Mouse (Mus musculus): ENCODE measurements around the gene Bach1. TPM values are rescaled to one million over a fixed set of nuclear protein-coding genes. Genes with fewer than 3 reads are reported as not detected.
A peak's percentile ranks its signal among the peaks of the same experiment; 100 is the strongest.

Gene Bach1
- polyA plus RNA-seq, 1 experiment from 2014 or later, result 9.8 TPM

- Histone ChIP-seq H3K4me1 (ENCODE audit: control insufficient read depth, insufficient read depth, low read length) (no peaks in the 10 kb centered on the region), H3K27me3 (ENCODE audit: control insufficient read depth, insufficient read depth, low read length) (no peaks in the 10 kb centered on the region), H3K4me3 (ENCODE audit: low read length) (no peak overlapping the region), H3K4me2 (ENCODE audit: low read depth, low read length) (no peak overlapping the region), H3K9me3 (replicated peaks; ENCODE audit: control insufficient read depth, low read length) (peaks cover 3% of the 10 kb centered on the region; the same call in 1 of the 2 replicates), H3K36me3 (ENCODE audit: control insufficient read depth, insufficient read depth) (no peaks in the 10 kb centered on the region), H3K27ac (ENCODE audit: low read length) (no peak overlapping the region), H3K9ac (ENCODE audit: low read length) (no peak overlapping the region)
- no peak for ATAC-seq (replicated peaks; ENCODE audit: extremely low read depth, insufficient read depth, low FRiP score)
- WGBS, result 78% methylated on average over 8 of the region's 8 CpGs
Measured at GRCm38 (mm10) chr16:87745192-87745945, 46.6 kb downstream of the Bach1 start.

- H3K9ac ChIP-seq (ENCODE audit: low read length), result no peak overlapping the region
- H3K4me3 ChIP-seq (ENCODE audit: low read length), result no peak overlapping the region
- H3K36me3 ChIP-seq (ENCODE audit: control insufficient read depth, insufficient read depth), result no peaks in the 10 kb centered on the region
- 17% methylated on average over 5 of the region's 5 CpGs for WGBS
- no peaks in the 10 kb centered on the region for H3K4me1 ChIP-seq (ENCODE audit: control insufficient read depth, insufficient read depth, low read length)
- H3K4me2 ChIP-seq (ENCODE audit: low read depth, low read length), result no peak overlapping the region
- H3K27ac ChIP-seq (ENCODE audit: low read length), result no peak overlapping the region
- no peaks in the 10 kb centered on the region for H3K27me3 ChIP-seq (ENCODE audit: control insufficient read depth, insufficient read depth, low read length)
- peaks cover 3% of the 10 kb centered on the region; the same call in 1 of the 2 replicates for H3K9me3 ChIP-seq (replicated peaks; ENCODE audit: control insufficient read depth, low read length)
- ATAC-seq (replicated peaks; ENCODE audit: extremely low read depth, insufficient read depth, low FRiP score), result no peak
Measured at GRCm38 (mm10) chr16:87746728-87747127, 48.0 kb downstream of the Bach1 start.

- Histone ChIP-seq H3K27me3 (ENCODE audit: control insufficient read depth, insufficient read depth, low read length) (no peaks in the 10 kb centered on the region), H3K9ac (ENCODE audit: low read length) (no peak overlapping the region), H3K4me3 (ENCODE audit: low read length) (no peak overlapping the region), H3K27ac (ENCODE audit: low read length) (no peak overlapping the region), H3K4me1 (ENCODE audit: control insufficient read depth, insufficient read depth, low read length) (no peaks in the 10 kb centered on the region), H3K9me3 (replicated peaks; ENCODE audit: control insufficient read depth, low read length) (peaks cover 3% of the 10 kb centered on the region; the same call in 1 of the 2 replicates), H3K4me2 (ENCODE audit: low read depth, low read length) (no peak overlapping the region), H3K36me3 (ENCODE audit: control insufficient read depth, insufficient read depth) (no peaks in the 10 kb centered on the region)
- 86% methylated on average over 13 of the region's 13 CpGs for WGBS
- no peak for ATAC-seq (replicated peaks; ENCODE audit: extremely low read depth, insufficient read depth, low FRiP score)
Measured at GRCm38 (mm10) chr16:87751243-87751642, 52.5 kb downstream of the Bach1 start.

- Histone ChIP-seq H3K4me2 (ENCODE audit: low read depth, low read length) (no peak overlapping the region), H3K36me3 (ENCODE audit: control insufficient read depth, insufficient read depth) (no peaks in the 10 kb centered on the region), H3K9ac (ENCODE audit: low read length) (no peak overlapping the region), H3K9me3 (replicated peaks; ENCODE audit: control insufficient read depth, low read length) (peaks cover 3% of the 10 kb centered on the region; the same call in 1 of the 2 replicates), H3K27me3 (ENCODE audit: control insufficient read depth, insufficient read depth, low read length) (no peaks in the 10 kb centered on the region), H3K4me3 (ENCODE audit: low read length) (no peak overlapping the region), H3K27ac (ENCODE audit: low read length) (no peak overlapping the region), H3K4me1 (ENCODE audit: control insufficient read depth, insufficient read depth, low read length) (no peaks in the 10 kb centered on the region)
- WGBS, result 62% methylated on average over 13 of the region's 13 CpGs
- ATAC-seq (replicated peaks; ENCODE audit: extremely low read depth, insufficient read depth, low FRiP score), result no peak
Measured at GRCm38 (mm10) chr16:87752482-87752881, 53.7 kb downstream of the Bach1 start.

- Histone ChIP-seq H3K4me1 (ENCODE audit: control insufficient read depth, insufficient read depth, low read length) (no peaks in the 10 kb centered on the region), H3K9ac (ENCODE audit: low read length) (no peak overlapping the region)
Measured at GRCm38 (mm10) chr16:87754858-87755257, 56.1 kb downstream of the Bach1 start.

GRCm38 (mm10) chr16:87755915-87756314 is 57.2 kb downstream of the Bach1 start:
- H3K36me3 ChIP-seq (ENCODE audit: control insufficient read depth, insufficient read depth), result no peaks in the 10 kb centered on the region
- no peaks in the 10 kb centered on the region for H3K9me3 ChIP-seq (replicated peaks; ENCODE audit: control insufficient read depth, low read length)
- no peaks in the 10 kb centered on the region for H3K27me3 ChIP-seq (ENCODE audit: control insufficient read depth, insufficient read depth, low read length)
- no peak for ATAC-seq (replicated peaks; ENCODE audit: extremely low read depth, insufficient read depth, low FRiP score)
- H3K4me1 ChIP-seq (ENCODE audit: control insufficient read depth, insufficient read depth, low read length), result no peaks in the 10 kb centered on the region
- H3K27ac ChIP-seq (ENCODE audit: low read length), result no peak overlapping the region
- H3K4me3 ChIP-seq (ENCODE audit: low read length), result no peak overlapping the region
- no peak overlapping the region for H3K4me2 ChIP-seq (ENCODE audit: low read depth, low read length)
- 68% methylated on average over 3 of the region's 3 CpGs for WGBS
- H3K9ac ChIP-seq (ENCODE audit: low read length), result no peak overlapping the region

More at GRCm38 (mm10) chr16:87754858-87755257, 56.1 kb downstream of the Bach1 start:
- no peak overlapping the region for H3K4me3 ChIP-seq (ENCODE audit: low read length)
- 50% methylated on average over 9 of the region's 9 CpGs for WGBS
- H3K9me3 ChIP-seq (replicated peaks; ENCODE audit: control insufficient read depth, low read length), result no peaks in the 10 kb centered on the region
- no peaks in the 10 kb centered on the region for H3K27me3 ChIP-seq (ENCODE audit: control insufficient read depth, insufficient read depth, low read length)
- no peaks in the 10 kb centered on the region for H3K36me3 ChIP-seq (ENCODE audit: control insufficient read depth, insufficient read depth)
- no peak overlapping the region for H3K4me2 ChIP-seq (ENCODE audit: low read depth, low read length)
- no peak overlapping the region for H3K27ac ChIP-seq (ENCODE audit: low read length)
- 0 out of 2 replicates have a peak, but pooled peaks have one; percentile 23 for ATAC-seq (replicated peaks; ENCODE audit: extremely low read depth, insufficient read depth, low FRiP score)

GRCm38 (mm10) chr16:87758016-87758415 is 59.3 kb downstream of the Bach1 start:
- H3K9ac ChIP-seq (ENCODE audit: low read length), result no peak overlapping the region
- 90% methylated on average over 11 of the region's 11 CpGs for WGBS
- ATAC-seq (replicated peaks; ENCODE audit: extremely low read depth, insufficient read depth, low FRiP score), result no peak
- H3K4me2 ChIP-seq (ENCODE audit: low read depth, low read length), result no peak overlapping the region
- H3K4me3 ChIP-seq (ENCODE audit: low read length), result no peak overlapping the region
- H3K9me3 ChIP-seq (replicated peaks; ENCODE audit: control insufficient read depth, low read length), result no peaks in the 10 kb centered on the region
- H3K27ac ChIP-seq (ENCODE audit: low read length), result no peak overlapping the region
- no peaks in the 10 kb centered on the region for H3K4me1 ChIP-seq (ENCODE audit: control insufficient read depth, insufficient read depth, low read length)
- no peaks in the 10 kb centered on the region for H3K36me3 ChIP-seq (ENCODE audit: control insufficient read depth, insufficient read depth)
- no peaks in the 10 kb centered on the region for H3K27me3 ChIP-seq (ENCODE audit: control insufficient read depth, insufficient read depth, low read length)

GRCm38 (mm10) chr16:87764668-87765109 is 65.9 kb downstream of the Bach1 start:
- Histone ChIP-seq H3K36me3 (ENCODE audit: control insufficient read depth, insufficient read depth) (no peaks in the 10 kb centered on the region), H3K9me3 (replicated peaks; ENCODE audit: control insufficient read depth, low read length) (no peaks in the 10 kb centered on the region), H3K4me3 (ENCODE audit: low read length) (no peak overlapping the region), H3K4me1 (ENCODE audit: control insufficient read depth, insufficient read depth, low read length) (no peaks in the 10 kb centered on the region), H3K27me3 (ENCODE audit: control insufficient read depth, insufficient read depth, low read length) (no peaks in the 10 kb centered on the region), H3K4me2 (ENCODE audit: low read depth, low read length) (no peak overlapping the region), H3K27ac (ENCODE audit: low read length) (no peak overlapping the region), H3K9ac (ENCODE audit: low read length) (no peak overlapping the region)
- WGBS, result 84% methylated on average over 15 of the region's 15 CpGs
- no peak for ATAC-seq (replicated peaks; ENCODE audit: extremely low read depth, insufficient read depth, low FRiP score)

- H3K36me3 ChIP-seq (ENCODE audit: control insufficient read depth, insufficient read depth), result no peaks in the 10 kb centered on the region
- H3K9me3 ChIP-seq (replicated peaks; ENCODE audit: control insufficient read depth, low read length), result no peaks in the 10 kb centered on the region
- no peak for ATAC-seq (replicated peaks; ENCODE audit: extremely low read depth, insufficient read depth, low FRiP score)
- H3K4me2 ChIP-seq (ENCODE audit: low read depth, low read length), result no peak overlapping the region
- H3K9ac ChIP-seq (ENCODE audit: low read length), result no peak overlapping the region
- H3K4me3 ChIP-seq (ENCODE audit: low read length), result no peak overlapping the region
- no peaks in the 10 kb centered on the region for H3K4me1 ChIP-seq (ENCODE audit: control insufficient read depth, insufficient read depth, low read length)
- H3K27ac ChIP-seq (ENCODE audit: low read length), result no peak overlapping the region
- no peaks in the 10 kb centered on the region for H3K27me3 ChIP-seq (ENCODE audit: control insufficient read depth, insufficient read depth, low read length)
- WGBS, result 45% methylated on average over 8 of the region's 8 CpGs
Measured at GRCm38 (mm10) chr16:87765984-87766383, 67.2 kb downstream of the Bach1 start.
